Mouse (Mus musculus) heart, adult 2 months (tissue): ENCODE measurements at regions not wholly inside any gene's neighbourhood (a gene's known extent, or its start where the extent isn't known, plus 50 kb on each side); places are given as distances from the start of the nearest gene placed in this dataset.

Experiments used
- CTCF ChIP-seq: fragments of 200-600 bp; IDR thresholded peaks from 2 replicates; pipeline ENCODE4 v1.8.1; 2022; ENCODE audit warnings: antibody characterized with exemption, mild to moderate bottlenecking, moderate library complexity
- EP300 ChIP-seq: fragments of 200-500 bp; IDR thresholded peaks from 2 replicates; pipeline ENCODE4 v1.6.1; 2011; ENCODE audit warnings: low read depth, low read length, control low read depth; ENCODE audit not compliant: insufficient read depth
- POLR2A ChIP-seq: fragments of 200-500 bp; IDR thresholded peaks from 2 replicates; pipeline ENCODE4 v1.6.1; 2011; ENCODE audit warnings: mild to moderate bottlenecking, low read depth, low read length, control low read depth; ENCODE audit not compliant: insufficient read depth

DNA sequence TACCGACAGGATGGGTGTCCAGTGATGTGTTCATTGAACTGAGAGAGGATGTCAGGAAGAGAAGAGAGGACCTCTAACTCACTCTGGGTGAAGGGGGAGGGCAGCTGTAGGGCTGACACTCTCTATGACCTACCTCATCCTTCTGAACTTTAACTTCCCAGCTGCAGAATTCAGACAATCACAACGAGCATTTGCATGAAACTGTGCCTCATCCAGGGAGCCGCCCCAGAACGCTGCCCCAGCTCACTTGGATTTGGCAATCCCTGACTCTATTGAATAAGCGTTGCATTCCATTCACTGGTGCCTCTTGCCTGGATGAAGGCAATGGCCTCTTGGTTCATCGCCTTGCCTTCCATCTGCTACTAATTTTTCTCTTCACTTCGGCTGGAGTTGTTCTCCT, 223.9 kb upstream of the Gm12728 start:
- TF ChIP-seq EP300 (no peak), POLR2A (no peak), CTCF (no peak)
